Mouse (Mus musculus) ES-Bruce4 (cell line): ENCODE measurements around the gene Slc19a2.

Experiments
- CTCF ChIP-seq: IDR thresholded peaks from one replicate; pipeline ENCODE4 v1.8.1; 2011; ENCODE audit warnings: low read depth, low read length
- EP300 ChIP-seq: IDR thresholded peaks from 2 replicates; pipeline ENCODE4 v1.6.1; 2011; ENCODE audit warnings: low read depth, low read length; ENCODE audit not compliant: insufficient read depth
- POLR2A ChIP-seq: IDR thresholded peaks from one replicate; pipeline ENCODE4 v1.8.1; 2011; ENCODE audit warnings: low read length; ENCODE audit not compliant: insufficient read depth

GRCm38 (mm10) chr1:164273659-164274058 lies 24.8 kb downstream of the Slc19a2 start:
- TF ChIP-seq CTCF: no peak
- TF ChIP-seq POLR2A: no peak
- no peak for TF ChIP-seq EP300
